Mouse (Mus musculus) liver, embryonic 14.5 days (tissue): Measurements from ENCODE around the gene Atad2b. TPM values are rescaled to one million over a fixed set of nuclear protein-coding genes. Genes with fewer than 3 reads are reported as not detected.
"Not testable (repeated sequence)": the region's sequence is repeated elsewhere in the genome, so short reads cannot be mapped to it uniquely, and the experiment has no call there.

Experiments
- ATAC-seq: fragments of 200-750 bp; cut with Nextera tagmentation; 2 replicates; pipeline ENCODE4 v1.8.0; 2017; ENCODE audit warnings: moderate number of reproducible peaks, mild to moderate bottlenecking, moderate library complexity; ENCODE audit not compliant: insufficient read depth
- DNase-seq, 3 experiments: peaks; one replicate each; pipeline ENCODE4 v3.0.0-alpha.2; 2012 to 2013; ENCODE audit warnings: low read depth in 3 of 3, low spot score in 3 of 3
- H3K27ac ChIP-seq: fragments of 300-500 bp; sonication (generic); 2 replicates; pipeline ENCODE4 v1.5.1; 2014; ENCODE audit warnings: moderate library complexity, mild to moderate bottlenecking, control low read depth, inconsistent platforms
- H3K27me3 ChIP-seq: fragments of 300-500 bp; sonication (generic); 2 replicates; pipeline ENCODE4 v1.6.1; 2014; ENCODE audit warnings: mild to moderate bottlenecking, low read length, moderate library complexity; ENCODE audit not compliant: control insufficient read depth, insufficient read depth
- H3K36me3 ChIP-seq: fragments of 300-500 bp; sonication (generic); replicated peaks from 2 replicates; pipeline ENCODE4 v1.6.1; 2014; ENCODE audit warnings: low read depth; ENCODE audit not compliant: control insufficient read depth, insufficient read depth
- H3K4me1 ChIP-seq, 2 experiments: fragments of 200-500 bp in 1 of 2; fragments of 300-500 bp in 1 of 2; sonication (generic) in 1 of 2; replicated peaks; 2 replicates each; pipeline ENCODE4 v1.6.1; 2012 to 2014; ENCODE audit warnings: antibody characterized with exemption in 1 of 2, inconsistent platforms in 1 of 2, low read length in 1 of 2; ENCODE audit not compliant: control insufficient read depth in 2 of 2, insufficient read depth in 2 of 2
- H3K4me2 ChIP-seq: fragments of 300-500 bp; sonication (generic); 2 replicates; pipeline ENCODE4 v1.6.1; 2014; ENCODE audit warnings: low read depth, mild to moderate bottlenecking, control low read depth, moderate library complexity
- H3K4me3 ChIP-seq, 2 experiments: fragments of 200-500 bp in 1 of 2; fragments of 300-500 bp in 1 of 2; sonication (generic) in 1 of 2; 2 replicates each; pipeline ENCODE4 v1.5.1; 2012 to 2014; ENCODE audit warnings: low read depth in 2 of 2, low read length in 2 of 2, mild to moderate bottlenecking in 2 of 2, control low read depth in 1 of 2, inconsistent platforms in 1 of 2, moderate library complexity in 1 of 2; ENCODE audit not compliant: insufficient read depth in 1 of 2
- H3K9ac ChIP-seq: fragments of 300-500 bp; sonication (generic); replicated peaks from 2 replicates; pipeline ENCODE4 v1.6.1; 2014; ENCODE audit warnings: mild to moderate bottlenecking, control low read depth, moderate library complexity
- H3K9me3 ChIP-seq: fragments of 300-500 bp; sonication (generic); 2 replicates; pipeline ENCODE4 v1.6.1; 2016; ENCODE audit warnings: low read length, mixed read lengths; ENCODE audit not compliant: control insufficient read depth
- CTCF ChIP-seq: IDR thresholded peaks from 2 replicates; pipeline ENCODE4 v1.5.1; 2016; ENCODE audit warnings: antibody characterized with exemption, low read depth, control low read depth
- EP300 ChIP-seq: IDR thresholded peaks from 2 replicates; pipeline ENCODE4 v1.6.1; 2016; ENCODE audit warnings: antibody characterized with exemption, low read depth
- WGBS: fragments of 180-500 bp; shearing (Covaris S2); extraction: QIAGEN DNeasy Blood & Tissue Kit; methylation state at CpG from one replicate; pipeline ENCODE4 v1.1.7; 2014; ENCODE audit not compliant: insufficient replicate concordance; 5-methylcytosine and 5-hydroxymethylcytosine counted together
- polyA plus RNA-seq, 2 experiments: library from polyadenylated mRNA; depleted of rRNA in 1 of 2; stranded (reverse) in 1 of 2; unstranded in 1 of 2; fragments of >200 nt; fragmentation: Nextera tagmentation in 1 of 2; extraction: Ambion mirVana in 1 of 2; gene quantifications; 2 replicates each; pipeline versions ENCODE4 v1.2.1 to v1.2.3; 2012 to 2014

Atad2b gene
- polyA plus RNA-seq, 2 experiments, result 6.6 to 7.0 TPM

DNA sequence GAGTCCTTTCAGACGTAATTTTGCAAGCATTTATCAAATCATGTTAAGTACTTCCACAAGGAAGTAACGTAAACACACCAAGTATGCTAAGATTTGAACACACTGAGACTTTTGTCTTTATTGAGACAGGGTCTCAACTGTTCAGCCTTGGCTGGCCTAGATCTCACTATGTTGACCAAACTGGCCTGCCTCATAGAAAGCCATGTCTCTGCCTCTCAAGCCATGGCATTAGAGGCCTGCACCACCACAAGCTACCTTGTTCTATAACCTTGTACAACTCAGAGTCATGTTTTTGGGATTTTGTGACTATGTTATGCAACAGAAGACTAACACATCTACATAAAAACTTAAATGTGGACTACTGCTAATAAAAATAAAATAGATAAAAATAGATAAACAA is 35.1 kb upstream of the Atad2b start:
- Histone ChIP-seq H3K9me3 (no peaks in the 10 kb centered on the region), H3K27me3 (no peaks in the 10 kb centered on the region), H3K4me3 (no peak overlapping the region), H3K27ac (no peak overlapping the region), H3K9ac (no peak overlapping the region), H3K4me1 (no peaks in the 10 kb centered on the region), H3K4me2 (no peak overlapping the region), H3K36me3 (peaks cover 34% of the 10 kb centered on the region)
- DNase-seq (no peak), ATAC-seq (no peak)
- TF ChIP-seq EP300 (no peak), CTCF (no peak)
- 84% methylated on average over 2 of the region's 2 CpGs for WGBS

DNA sequence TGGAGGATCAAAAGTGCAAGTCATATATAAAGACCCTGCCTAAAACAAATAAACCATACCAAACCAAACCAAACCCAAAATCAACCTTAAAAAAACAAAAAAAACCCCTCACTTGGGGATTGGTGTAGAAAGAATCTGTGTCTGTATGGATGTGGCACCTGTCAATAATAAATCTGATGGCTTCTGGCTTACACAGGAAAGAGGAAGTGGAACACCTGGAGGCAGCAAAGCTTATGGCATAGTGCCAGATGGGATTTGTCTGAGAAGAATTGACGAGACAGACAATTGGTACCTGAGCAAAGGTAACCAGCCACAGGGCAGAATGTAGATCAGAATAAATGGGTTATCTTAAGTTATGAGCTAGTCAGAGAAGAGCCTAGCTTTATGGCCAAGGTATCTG is 32.1 kb upstream of the Atad2b start:
- H3K4me3 ChIP-seq, result no peak overlapping the region
- TF ChIP-seq EP300 (no peak), CTCF (no peak)
- no peak overlapping the region for H3K27ac ChIP-seq
- no peaks in the 10 kb centered on the region for H3K27me3 ChIP-seq
- DNase-seq (no peak), ATAC-seq (no peak)
- H3K4me1 ChIP-seq, result peaks cover 8% of the 10 kb centered on the region in 2 experiments
- H3K4me2 ChIP-seq, result no peak overlapping the region
- peaks cover 29% of the 10 kb centered on the region for H3K36me3 ChIP-seq
- H3K9me3 ChIP-seq, result no peaks in the 10 kb centered on the region
- 71% methylated on average over 1 of the region's 1 CpGs for WGBS
- H3K9ac ChIP-seq, result no peak overlapping the region

DNA sequence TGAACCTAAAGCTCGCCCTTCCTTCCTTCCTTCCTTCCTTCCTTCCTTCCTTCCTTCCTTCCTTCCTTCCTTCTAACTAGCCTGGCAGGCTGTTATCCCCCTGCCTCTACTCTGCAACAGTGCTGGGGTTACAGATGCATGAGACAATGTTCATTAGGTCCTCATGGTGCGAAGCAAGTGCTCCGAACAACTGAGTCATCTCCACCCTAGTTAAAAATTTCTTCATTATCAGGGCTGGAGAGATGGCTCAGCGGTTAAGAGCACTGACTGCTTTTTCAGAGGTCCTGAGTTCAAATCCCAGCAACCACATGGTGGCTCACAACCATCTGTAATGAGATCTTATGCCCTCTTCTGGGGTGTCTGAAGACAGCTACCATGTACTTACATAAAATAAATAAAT is 30.6 kb upstream of the Atad2b start:
- peaks cover 32% of the 10 kb centered on the region for H3K36me3 ChIP-seq

DNA sequence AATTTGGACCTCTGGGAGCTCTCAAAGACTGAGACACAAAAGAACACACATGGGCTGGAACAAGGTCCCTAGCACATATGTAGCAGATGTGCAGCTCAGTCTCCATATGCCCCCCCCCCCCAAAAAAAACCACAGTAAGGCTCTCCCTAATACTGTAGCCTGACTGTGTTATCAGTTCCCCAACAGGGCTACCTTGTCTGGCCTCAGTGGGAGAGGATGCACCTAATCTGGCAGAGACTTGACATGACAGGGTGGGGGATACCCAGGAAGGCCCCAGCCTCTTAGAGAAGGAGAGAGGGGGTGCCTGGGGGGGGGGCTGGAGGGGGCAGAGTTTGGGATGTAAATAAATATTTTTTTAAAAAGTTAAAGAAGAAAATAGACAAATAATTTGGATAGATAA is 28.4 kb upstream of the Atad2b start:
- peaks cover 8 to 9% of the 10 kb centered on the region in 2 experiments for H3K4me1 ChIP-seq
- H3K27ac ChIP-seq, result no peak overlapping the region
- H3K36me3 ChIP-seq, result peaks cover 27% of the 10 kb centered on the region
- no peaks in the 10 kb centered on the region for H3K27me3 ChIP-seq
- no peak overlapping the region for H3K4me3 ChIP-seq
- H3K9me3 ChIP-seq, result no peaks in the 10 kb centered on the region
- peak; percentile 87 for ATAC-seq
- no peak overlapping the region for H3K9ac ChIP-seq
- 0 out of 2 replicates have a peak, but pooled peaks have one; percentile 42 for TF ChIP-seq EP300
- no peak for TF ChIP-seq CTCF
- DNase-seq, result no peak
- no peak overlapping the region for H3K4me2 ChIP-seq

More for the DNA sequence above, 30.6 kb upstream of the Atad2b start:
- not testable (repeated sequence) for ATAC-seq, H3K27ac ChIP-seq, H3K27me3 ChIP-seq, DNase-seq, H3K4me3 ChIP-seq, H3K9me3 ChIP-seq, H3K9ac ChIP-seq, H3K4me1 ChIP-seq, H3K4me2 ChIP-seq
- WGBS, result 77% methylated on average over 4 of the region's 4 CpGs

DNA sequence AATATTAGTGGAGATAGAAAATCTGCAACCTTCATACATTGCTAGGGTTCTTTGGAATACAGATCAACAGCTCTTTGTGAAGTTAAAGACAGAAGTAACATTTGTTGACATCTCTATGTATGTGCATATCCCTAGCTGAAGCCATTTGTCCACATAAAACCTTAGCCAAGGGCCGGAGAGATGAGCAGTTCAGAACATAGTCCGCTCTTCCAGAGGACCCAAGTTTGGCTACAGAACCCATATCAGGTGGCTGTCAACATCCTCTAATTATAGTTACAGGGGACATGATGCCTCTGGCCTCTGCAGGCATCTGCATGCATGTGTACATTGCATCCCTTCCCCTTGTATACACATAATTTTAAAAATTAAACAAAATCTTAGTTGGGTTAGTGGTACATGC is 27.9 kb upstream of the Atad2b start:
- H3K36me3 ChIP-seq, result peaks cover 26% of the 10 kb centered on the region
- ATAC-seq (no peak), DNase-seq (no peak)
- H3K9ac ChIP-seq, result no peak overlapping the region
- H3K4me2 ChIP-seq, result no peak overlapping the region
- no peaks in the 10 kb centered on the region for H3K27me3 ChIP-seq
- WGBS, result 81% methylated on average over 2 of the region's 2 CpGs
- no peak overlapping the region for H3K27ac ChIP-seq
- H3K4me1 ChIP-seq, result peaks cover 8 to 9% of the 10 kb centered on the region in 2 experiments
- H3K4me3 ChIP-seq, result no peak overlapping the region
- no peak for TF ChIP-seq CTCF
- no peak for TF ChIP-seq EP300
- no peaks in the 10 kb centered on the region for H3K9me3 ChIP-seq
